Mouse (Mus musculus) midbrain, embryonic 14.5 days (tissue): ENCODE results near the gene Tex48. TPM values are rescaled to one million over a fixed set of nuclear protein-coding genes. Genes with fewer than 3 reads are reported as not detected.

Experiments used
- polyA plus RNA-seq: library from polyadenylated mRNA; unstranded; fragments of >200 nt; fragmentation: Nextera tagmentation; extraction: Ambion mirVana; gene quantifications from 2 replicates; pipeline ENCODE4 v1.2.1, GENCODE M21; 2014

Tex48 gene
- polyA plus RNA-seq, 1 experiment from 2014 or later: not detected

Other genes with a start within 250 kb of the Tex48 start
- 3.0 and 6.1 TPM in 2 replicates for gene Akna, start 219.1 kb downstream of the Tex48 start, polyA plus RNA-seq
- gene Whrn, start 126.4 kb downstream of the Tex48 start, polyA plus RNA-seq: 7.8 and 8.0 TPM in 2 replicates
- 451 and 485 TPM in 2 replicates for gene Atp6v1g1, start 77.7 kb downstream of the Tex48 start, polyA plus RNA-seq
- gene Tmem268, start 63.6 kb downstream of the Tex48 start, polyA plus RNA-seq: 3.7 and 4.0 TPM in 2 replicates
- gene Gm11213, start 17.2 kb downstream of the Tex48 start, polyA plus RNA-seq: not detected in 2 replicates
- not detected in 2 replicates for gene Gm11214, start 41.0 kb upstream of the Tex48 start, polyA plus RNA-seq
- not detected in 2 replicates for gene Tnfsf15, start 122.7 kb upstream of the Tex48 start, polyA plus RNA-seq
- 0.09 TPM in 1 of 2 replicates, not detected in the other for gene Tnfsf8, start 238.9 kb upstream of the Tex48 start, polyA plus RNA-seq